Mouse (Mus musculus): ENCODE measurements around the gene Spata21. TPM values are rescaled to one million over a fixed set of nuclear protein-coding genes. Genes with fewer than 3 reads are reported as not detected.
A peak's percentile ranks its signal among the peaks of the same experiment; 100 is the strongest.

Gene Spata21
- total RNA-seq, 2 experiments from 2014 or later = not detected

- Histone ChIP-seq H3K4me3 (no peak overlapping the region), H3K27ac (no peak overlapping the region)
- TF ChIP-seq CTCF (IDR thresholded peaks at IDR 0.05) = no peak
- intact Hi-C loops (cut with DNase I) = no loop called here
- DNase-seq = no peak
Measured at GRCm38 (mm10) chr4:141115398-141115797, 27.3 kb downstream of the Spata21 start.

GRCm38 (mm10) chr4:141118691-141119090 lies 30.6 kb downstream of the Spata21 start:
- no peak for TF ChIP-seq CTCF (IDR thresholded peaks at IDR 0.05)
- intact Hi-C loops (cut with DNase I) = no loop called here
- Histone ChIP-seq H3K27ac (peak overlapping the region; percentile 54; the same call in 1 of the 2 replicates), H3K4me3 (no peak overlapping the region)
- DNase-seq = no peak

GRCm38 (mm10) chr4:141120700-141121099 lies 32.6 kb downstream of the Spata21 start:
- DNase-seq = peak; percentile 63
- no peak overlapping the region for H3K4me3 ChIP-seq
- no peak overlapping the region for H3K27ac ChIP-seq
- TF ChIP-seq CTCF (IDR thresholded peaks at IDR 0.05) = peak; percentile 67
- intact Hi-C loops (cut with DNase I) = no loop called here

GRCm38 (mm10) chr4:141122663-141123062 lies 34.5 kb downstream of the Spata21 start:
- intact Hi-C loops (cut with DNase I) = no loop called here
- peak; percentile 51 for DNase-seq
- no peak for TF ChIP-seq CTCF (IDR thresholded peaks at IDR 0.05)
- Histone ChIP-seq H3K4me3 (no peak overlapping the region), H3K27ac (peak overlapping the region; percentile 75)

GRCm38 (mm10) chr4:141123065-141123464 lies 34.9 kb downstream of the Spata21 start:
- no peak for TF ChIP-seq CTCF (IDR thresholded peaks at IDR 0.05)

GRCm38 (mm10) chr4:141129190-141129710 lies 41.1 kb downstream of the Spata21 start:
- no peak for TF ChIP-seq CTCF (IDR thresholded peaks at IDR 0.05)
- Histone ChIP-seq H3K4me3 (no peak overlapping the region), H3K27ac (peak overlapping the region; percentile 70)
- intact Hi-C loops (cut with DNase I) = no loop called here
- DNase-seq = no peak

More at GRCm38 (mm10) chr4:141123065-141123464, 34.9 kb downstream of the Spata21 start:
- H3K27ac ChIP-seq = peak overlapping the region; percentile 75
- DNase-seq = no peak
- intact Hi-C loops (cut with DNase I) = no loop called here
- no peak overlapping the region for H3K4me3 ChIP-seq

- intact Hi-C loops (cut with DNase I) = no loop called here
- no peak for TF ChIP-seq CTCF (IDR thresholded peaks at IDR 0.05)
- H3K4me3 ChIP-seq = peak overlapping the region; percentile 40
- H3K27ac ChIP-seq = peak overlapping the region; percentile 88
- DNase-seq = peak; percentile 28
Measured at GRCm38 (mm10) chr4:141130704-141131342, 42.7 kb downstream of the Spata21 start.

- DNase-seq = peak; percentile 54
- H3K27ac ChIP-seq = peak overlapping the region; percentile 88
- no peak for TF ChIP-seq CTCF (IDR thresholded peaks at IDR 0.05)
- peak overlapping the region; percentile 40; the same call in 1 of the 2 replicates for H3K4me3 ChIP-seq
- intact Hi-C loops (cut with DNase I) = no loop called here
Measured at GRCm38 (mm10) chr4:141131531-141132061, 43.5 kb downstream of the Spata21 start.

- Histone ChIP-seq H3K4me3 (peak overlapping the region; percentile 40), H3K27ac (peak overlapping the region; percentile 88)
- DNase-seq = no peak
- intact Hi-C loops (cut with DNase I) = no loop called here
- no peak for TF ChIP-seq CTCF (IDR thresholded peaks at IDR 0.05)
Measured at GRCm38 (mm10) chr4:141132191-141132590, 44.1 kb downstream of the Spata21 start.

GRCm38 (mm10) chr4:141133227-141133626 lies 45.1 kb downstream of the Spata21 start:
- DNase-seq = no peak
- Histone ChIP-seq H3K27ac (peak overlapping the region; percentile 88), H3K4me3 (no peak overlapping the region)
- intact Hi-C loops (cut with DNase I) = no loop called here
- TF ChIP-seq CTCF (IDR thresholded peaks at IDR 0.05) = no peak

- no peak for TF ChIP-seq CTCF (IDR thresholded peaks at IDR 0.05)
- DNase-seq = no peak
- peak overlapping the region; percentile 88 for H3K27ac ChIP-seq
- intact Hi-C loops (cut with DNase I) = no loop called here
- H3K4me3 ChIP-seq = peak overlapping the region; percentile 61
Measured at GRCm38 (mm10) chr4:141134031-141134441, 45.9 kb downstream of the Spata21 start.

GRCm38 (mm10) chr4:141134751-141135530 lies 46.8 kb downstream of the Spata21 start:
- TF ChIP-seq CTCF (IDR thresholded peaks at IDR 0.05) = no peak
- intact Hi-C loops (cut with DNase I) = loop anchor here (5.0 kb wide), 1 partner anchor 58 kb away; the partner anchor contains the start of gene Necap2

GRCm38 (mm10) chr4:141136126-141136525 lies 48.0 kb downstream of the Spata21 start:
- H3K4me3 ChIP-seq = peak overlapping the region; percentile 84
- intact Hi-C loops (cut with DNase I) = loop anchor here (5.0 kb wide), 1 partner anchor 59 kb away; the partner anchor contains the start of gene Necap2
- DNase-seq = no peak
- H3K27ac ChIP-seq = peak overlapping the region; percentile 88
- TF ChIP-seq CTCF (IDR thresholded peaks at IDR 0.05) = no peak

More at GRCm38 (mm10) chr4:141134751-141135530, 46.8 kb downstream of the Spata21 start:
- peak; percentile 79 for DNase-seq
- Histone ChIP-seq H3K4me3 (peak overlapping the region; percentile 61), H3K27ac (peak overlapping the region; percentile 88)
